Mouse (Mus musculus) testis, postnatal 14 days (tissue): ENCODE measurements at regions not wholly inside any gene's neighbourhood (a gene's known extent, or its start where the extent isn't known, plus 50 kb on each side); places are given as distances from the start of the nearest gene placed in this dataset.
"Not testable (repeated sequence)": the region's sequence is repeated elsewhere in the genome, so short reads cannot be mapped to it uniquely, and the experiment has no call there.

Source experiments
- DNase-seq: peaks from one replicate; pipeline ENCODE4 v3.0.0; 2021; ENCODE audit warnings: low spot score

DNA sequence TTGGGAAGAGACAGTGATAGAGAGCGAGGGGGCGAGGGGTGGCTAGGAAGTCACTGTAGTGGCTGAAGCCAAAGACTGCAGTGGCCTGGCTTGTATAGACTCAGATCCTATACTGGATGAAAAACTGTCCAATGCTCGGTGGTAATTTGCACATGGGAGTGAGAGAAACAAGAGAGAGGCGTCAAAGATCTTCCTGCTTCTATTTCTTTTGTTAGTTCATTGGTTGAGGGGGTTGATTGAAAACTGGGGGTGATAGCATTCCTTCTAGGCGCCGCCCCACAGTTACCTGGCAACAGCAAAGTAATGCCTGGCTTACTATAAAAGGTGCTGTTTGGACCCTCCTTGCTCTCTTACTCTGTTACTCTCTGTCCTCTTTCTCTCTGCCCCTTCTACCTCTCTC is 465.3 kb upstream of the Smim15 start:
- DNase-seq, result no peak

DNA sequence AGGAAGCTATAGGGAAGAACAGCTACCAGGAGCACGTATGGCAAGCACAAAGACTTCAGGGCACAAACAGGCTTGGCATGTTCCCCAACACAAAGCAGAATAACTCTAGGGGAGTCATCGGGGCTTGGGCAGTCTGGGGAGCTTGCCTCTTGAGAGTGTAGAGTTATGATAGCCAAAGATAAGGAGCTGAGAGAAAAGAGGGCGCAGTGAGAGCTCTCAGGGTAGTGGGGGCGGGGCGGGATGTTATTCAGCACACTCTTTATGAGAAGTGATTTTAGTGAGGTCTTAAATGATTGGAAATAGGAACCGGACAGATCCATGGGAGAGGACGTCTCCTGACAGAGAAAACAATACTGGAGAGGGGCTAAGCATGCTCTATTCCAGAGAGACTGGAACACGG is 466.4 kb upstream of the Smim15 start:
- no peak for DNase-seq

DNA sequence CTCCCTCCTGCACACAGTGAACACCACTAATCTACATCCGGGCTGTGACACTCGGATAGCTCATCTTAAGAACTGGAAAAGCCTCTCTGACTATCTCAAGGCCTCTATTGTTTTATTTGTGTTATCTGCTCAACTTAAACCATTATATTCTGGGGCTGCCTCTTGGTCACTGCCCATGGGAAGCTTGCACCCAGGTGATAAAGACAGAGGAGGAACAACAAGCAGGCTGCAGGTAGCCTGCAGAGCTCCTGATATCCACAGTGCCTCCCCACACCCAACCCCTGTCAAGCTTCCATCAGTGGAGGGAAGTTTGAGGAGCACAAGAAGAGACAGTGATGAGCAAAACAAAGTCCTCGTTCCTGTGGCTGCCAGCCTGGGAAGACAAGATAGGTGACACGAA is 467.0 kb upstream of the Smim15 start:
- no peak for DNase-seq

DNA sequence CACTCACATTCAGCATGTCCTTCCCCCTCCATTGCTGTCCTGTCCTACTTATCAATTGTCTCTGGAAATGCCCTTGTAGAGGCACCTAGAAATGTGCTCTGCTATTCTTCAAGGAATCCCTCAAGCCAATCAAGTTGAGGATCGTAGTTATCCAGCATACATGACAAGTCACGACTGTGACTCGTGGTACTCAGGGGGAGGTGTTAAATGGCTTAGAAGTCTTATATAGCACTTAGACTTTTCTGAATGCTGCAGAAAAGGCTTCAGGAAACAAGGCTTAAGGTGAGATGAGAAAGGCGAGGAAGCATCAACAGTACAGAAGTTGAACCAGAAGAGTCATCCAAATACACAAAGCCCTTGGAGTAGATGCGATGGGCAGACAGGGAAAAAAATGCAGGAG is 467.5 kb upstream of the Smim15 start:
- no peak for DNase-seq

DNA sequence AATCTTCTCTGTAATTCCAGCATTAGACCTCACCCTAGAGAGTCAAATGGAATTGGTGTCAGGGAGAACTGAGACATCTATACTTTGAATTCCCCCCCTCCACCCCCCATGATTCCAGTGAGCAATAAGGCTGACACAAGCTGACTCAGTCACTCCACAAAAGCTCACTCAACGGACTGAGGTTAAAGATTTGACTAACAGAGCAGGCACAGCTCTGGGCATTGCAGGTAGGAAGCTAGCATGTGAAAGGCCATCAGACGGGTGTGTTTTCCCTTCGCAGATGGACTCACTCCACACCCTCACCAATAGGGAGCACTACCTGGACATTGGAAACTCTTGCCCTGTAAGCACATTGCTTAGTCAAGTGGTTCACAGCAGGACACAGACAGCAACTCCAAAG is 469.2 kb upstream of the Smim15 start:
- no peak for DNase-seq

DNA sequence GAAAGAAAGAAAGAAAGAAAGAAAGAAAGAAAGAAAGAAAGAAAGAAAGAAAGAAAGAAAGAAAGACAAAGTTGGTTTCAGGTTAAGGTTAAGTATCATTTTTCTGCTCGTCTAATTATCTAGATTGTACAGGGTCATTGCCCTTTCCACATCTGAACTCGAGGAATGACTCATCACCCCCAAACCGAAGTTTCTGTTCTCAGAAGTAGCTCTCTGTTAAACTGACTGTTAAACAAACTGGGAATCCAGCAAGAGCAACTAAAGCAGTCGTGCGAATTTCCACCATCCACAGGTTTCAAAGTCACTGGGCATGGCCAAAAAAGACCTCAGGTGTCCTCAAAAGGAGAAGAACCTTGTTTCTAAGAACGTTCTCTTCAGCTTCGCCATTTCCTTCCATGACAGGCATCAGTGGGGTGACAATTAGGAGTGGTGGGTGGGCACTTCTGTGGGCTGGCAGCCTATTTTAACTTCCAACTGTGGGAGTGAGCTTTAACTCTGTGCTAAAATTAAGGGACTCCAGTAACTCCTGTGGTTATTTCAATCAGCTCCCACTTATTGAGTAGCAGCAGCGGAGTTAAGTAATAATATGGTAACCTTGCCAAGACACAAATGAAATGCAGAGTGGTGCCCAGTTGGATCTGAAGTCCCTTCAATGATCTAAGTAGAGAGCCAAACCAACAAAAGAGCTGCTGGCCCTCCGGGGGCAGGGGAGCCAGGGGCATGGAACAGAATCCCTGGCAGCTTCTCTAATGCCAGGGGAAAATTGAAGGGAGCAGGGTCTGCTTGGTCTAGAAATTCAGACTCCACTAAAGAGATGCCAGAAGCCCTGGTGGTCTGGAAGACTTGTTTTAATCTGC is 470.5 kb upstream of the Smim15 start:
- DNase-seq, result no peak

DNA sequence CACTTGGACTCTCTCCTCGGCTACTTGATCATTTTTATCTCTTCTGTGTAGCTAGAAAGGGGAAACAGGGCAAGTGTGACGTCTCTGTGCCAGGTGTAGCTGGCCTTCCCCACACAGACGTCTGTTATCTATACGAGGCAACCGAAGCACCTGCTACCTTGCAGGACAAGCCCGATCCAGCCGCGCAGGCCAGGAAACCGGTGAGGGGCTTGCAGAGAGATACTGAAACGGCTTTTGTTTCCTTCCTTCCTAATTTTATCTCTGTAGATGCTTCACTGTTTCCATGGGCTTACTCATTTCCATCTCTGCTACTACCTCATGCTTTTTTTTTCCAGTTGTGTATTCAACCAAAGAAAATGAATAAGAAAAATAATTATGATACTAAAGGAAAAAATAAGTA is 472.7 kb upstream of the Smim15 start:
- no peak for DNase-seq

DNA sequence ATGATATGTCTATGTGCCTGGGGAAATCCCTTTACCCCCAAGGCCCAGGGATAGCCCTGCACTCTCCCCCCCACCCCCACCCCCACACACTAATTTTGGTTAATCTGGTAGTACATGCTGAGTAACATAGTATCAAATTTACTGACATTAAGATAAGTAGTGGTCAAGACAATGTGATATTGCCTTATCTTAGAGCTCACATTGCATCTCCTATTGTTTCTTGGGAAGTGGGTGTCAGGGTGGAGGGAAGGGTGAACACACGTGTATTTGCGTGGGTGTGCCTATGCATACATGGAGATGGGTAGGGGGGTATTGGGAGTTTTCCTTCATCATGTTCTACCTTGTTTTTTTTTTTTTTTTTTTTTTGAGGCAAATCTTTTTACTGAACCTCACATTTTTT is 474.8 kb upstream of the Smim15 start:
- no peak for DNase-seq

DNA sequence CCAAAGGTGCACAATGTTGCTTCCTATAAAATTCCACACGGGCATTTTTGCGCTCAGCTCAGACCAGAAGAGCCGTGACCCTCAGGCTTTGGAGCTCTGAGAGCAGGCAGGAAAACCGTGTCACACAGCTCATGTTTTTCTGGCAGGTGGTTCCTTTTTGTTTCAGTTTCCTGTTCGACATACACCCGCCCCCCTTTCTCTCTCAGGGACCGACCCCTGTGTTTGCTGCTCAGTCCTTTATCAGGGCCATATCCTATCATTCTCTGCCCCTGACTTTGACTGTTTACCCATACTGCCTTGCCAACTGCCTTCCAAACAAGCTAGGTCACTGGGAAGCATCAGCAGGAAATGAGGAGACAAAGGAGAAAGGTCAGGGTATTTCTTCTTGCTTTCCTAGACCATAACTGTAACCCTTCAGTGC is 475.5 kb upstream of the Smim15 start:
- DNase-seq, result no peak

DNA sequence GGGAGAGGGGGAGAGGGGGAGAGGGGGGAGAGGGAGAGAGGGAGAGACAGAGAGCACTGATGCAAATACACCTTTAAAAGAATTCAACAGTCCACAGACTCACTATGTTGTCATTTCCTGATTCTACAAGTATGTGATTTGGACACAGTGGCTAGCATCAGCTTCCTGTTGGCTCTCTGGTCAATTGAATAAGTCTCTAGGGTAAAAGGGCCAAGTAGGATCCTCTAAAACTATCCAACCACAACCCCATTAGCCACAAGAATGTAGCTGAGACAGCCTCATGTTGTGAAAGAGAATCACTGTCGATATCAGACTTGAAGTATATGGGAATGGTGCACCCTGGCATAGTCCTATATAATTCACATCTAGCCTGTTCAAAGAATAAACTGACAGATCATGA is 481.8 kb upstream of the Smim15 start:
- DNase-seq, result no peak

DNA sequence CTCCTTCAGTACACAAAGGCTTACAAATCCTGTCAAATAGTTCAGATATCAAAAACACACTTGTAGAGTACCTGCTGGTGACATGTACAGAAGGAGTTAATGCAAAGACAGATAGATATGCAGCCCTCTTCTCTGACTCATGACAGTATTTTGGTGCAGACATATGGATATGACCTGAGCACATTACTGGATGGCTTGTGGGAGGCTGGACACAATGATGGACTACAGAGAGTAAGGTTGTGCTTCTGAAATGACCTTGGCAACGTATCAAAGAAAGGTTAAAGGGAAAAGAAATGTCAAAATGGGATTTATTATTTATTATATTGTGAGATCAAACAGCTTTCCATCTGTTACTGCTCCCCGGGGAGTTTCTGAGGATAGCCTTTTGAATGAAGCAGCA is 482.7 kb upstream of the Smim15 start:
- no peak for DNase-seq

DNA sequence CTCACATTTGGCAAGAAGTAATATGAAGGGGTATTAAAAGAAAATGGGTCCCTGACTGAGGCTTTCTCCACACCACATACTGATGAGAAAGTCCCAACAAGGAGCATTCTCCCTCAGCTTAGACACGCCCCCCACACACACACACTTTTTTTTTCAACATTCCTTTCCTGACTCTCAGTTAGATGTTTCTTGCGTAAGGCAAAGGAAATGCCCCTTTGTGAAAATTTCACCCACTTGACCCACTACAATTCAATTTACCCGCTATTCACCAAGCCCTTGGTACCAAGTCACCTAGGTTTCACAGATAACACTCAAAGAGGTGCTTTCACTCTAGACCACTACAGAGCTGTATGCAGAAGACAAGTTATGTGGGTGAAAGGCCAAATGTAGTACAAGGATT is 488.3 kb upstream of the Smim15 start:
- no peak for DNase-seq

DNA sequence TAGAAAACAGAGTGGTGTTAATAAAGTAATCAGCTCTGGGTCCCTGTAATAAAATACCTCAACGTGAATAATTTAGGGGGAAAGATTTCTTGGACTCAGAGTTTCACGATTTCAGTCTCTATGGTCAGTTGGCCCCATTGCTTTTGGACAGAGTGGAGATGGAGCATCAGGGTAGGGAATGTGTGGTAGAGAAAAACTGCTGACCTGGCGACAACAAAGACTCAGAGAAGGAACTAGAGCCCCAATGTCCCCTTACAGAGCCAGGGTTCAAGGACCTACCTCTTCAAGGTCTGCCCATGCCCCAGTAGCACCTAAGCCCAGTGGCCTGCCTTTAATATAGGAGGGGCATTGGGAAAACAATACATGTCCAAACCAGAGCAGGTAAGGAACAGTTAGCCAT is 490.2 kb upstream of the Smim15 start:
- DNase-seq, result no peak

DNA sequence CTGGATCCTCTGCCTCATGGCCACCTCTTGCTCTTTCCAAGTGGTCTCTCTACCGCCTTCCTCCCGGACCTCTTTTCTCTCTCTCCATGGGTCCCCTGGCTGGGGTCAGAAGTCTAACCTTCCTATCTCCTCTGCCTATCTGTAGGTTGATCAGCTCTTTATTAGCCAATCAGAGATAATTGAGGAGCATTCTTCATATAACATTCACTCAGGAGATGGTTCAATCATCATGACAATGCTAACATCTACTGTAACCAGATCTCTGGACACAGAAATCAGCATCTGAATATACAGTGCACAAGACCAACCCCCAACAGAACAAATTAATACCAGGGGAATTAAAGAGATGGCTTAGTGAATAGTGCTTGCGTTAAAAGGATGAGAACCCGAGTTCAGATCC is 492.1 kb upstream of the Smim15 start:
- DNase-seq, result no peak

DNA sequence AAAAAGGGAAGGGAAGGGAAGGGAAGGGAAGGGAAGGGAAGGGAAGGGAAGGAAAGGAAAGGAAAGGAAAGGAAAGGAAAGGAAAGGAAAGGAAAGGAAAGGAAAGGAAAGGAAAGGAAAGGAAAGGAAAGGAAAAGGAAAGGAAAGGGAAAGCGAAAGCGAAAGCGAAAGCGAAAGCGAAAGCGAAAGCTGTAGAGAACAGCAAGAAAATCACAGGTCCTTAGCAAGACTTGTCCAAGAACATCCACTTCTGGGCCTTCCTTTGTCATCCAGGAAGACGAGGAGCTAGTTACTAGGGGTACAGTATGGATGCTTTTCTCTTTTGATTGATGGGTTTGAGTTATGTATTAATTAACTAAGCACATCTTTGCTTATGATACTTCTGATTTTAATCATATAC is 494.3 kb upstream of the Smim15 start:
- DNase-seq, result not testable (repeated sequence)

DNA sequence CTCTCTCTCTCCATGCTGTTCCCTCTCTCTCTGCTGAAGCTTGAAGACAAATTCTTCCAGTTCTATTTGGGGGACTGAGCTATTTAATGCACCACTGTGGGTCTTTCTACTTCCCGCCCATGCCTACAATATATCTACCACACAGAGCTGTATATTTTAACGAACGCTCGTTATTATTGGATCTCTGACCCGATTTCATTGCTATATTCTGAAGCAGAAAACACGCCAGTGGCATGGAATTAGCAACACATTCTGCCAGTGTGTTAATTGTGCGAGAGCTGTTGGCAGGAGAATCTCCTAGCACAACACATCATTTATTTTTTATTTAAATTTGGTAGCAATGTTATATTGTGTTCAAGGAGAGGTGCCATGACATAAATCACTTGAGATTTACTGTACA is 497.2 kb upstream of the Smim15 start:
- no peak for DNase-seq

DNA sequence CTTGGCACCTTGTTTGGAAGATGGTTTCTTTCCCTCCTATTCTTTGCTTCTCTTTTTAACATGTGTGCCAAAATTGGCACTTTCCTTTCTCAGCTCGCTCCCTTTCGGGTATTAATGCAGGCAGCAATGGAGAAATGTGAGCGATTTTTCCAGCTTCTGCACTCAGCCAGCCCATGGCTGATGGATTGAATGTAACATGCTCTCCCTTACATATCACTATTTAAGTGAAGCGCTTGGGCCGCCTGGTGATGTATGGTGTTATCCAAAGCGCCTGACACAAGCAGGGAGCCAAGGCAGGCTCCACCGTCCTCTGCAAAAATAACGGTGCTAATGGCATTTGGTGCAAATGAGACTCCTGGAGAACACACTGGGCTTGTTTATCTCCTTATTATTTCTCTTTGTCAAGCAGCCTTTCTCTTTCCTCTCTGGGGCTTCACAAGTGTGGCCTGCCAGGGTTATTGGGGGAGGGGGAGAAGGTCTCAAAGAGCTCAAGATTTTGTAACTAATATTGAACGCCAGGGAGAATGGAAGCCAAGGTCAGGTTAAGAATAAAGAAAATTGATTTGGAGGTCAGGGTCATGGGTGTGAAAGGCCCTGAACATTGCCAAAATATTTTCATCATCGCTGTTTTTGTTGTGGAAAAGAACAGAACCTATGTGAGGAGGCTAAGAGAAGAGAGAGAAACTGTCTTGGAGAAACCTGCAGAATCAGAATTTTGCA is 497.9 kb upstream of the Smim15 start:
- DNase-seq, result no peak

DNA sequence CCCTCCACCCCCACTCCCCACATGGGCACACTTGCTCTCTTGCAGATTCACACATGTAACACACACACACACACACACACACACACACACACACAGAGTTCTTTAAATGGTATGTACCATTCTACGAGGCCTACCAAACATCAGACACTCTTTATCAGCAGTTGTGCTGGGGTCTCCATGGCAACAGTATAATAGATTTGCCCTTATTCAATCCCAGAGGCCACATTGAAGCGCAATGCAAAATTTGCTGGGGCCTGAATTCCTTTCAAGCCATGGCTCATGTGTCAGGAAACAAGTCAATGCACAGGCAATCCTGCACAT is 502.7 kb upstream of the Smim15 start:
- no peak for DNase-seq

DNA sequence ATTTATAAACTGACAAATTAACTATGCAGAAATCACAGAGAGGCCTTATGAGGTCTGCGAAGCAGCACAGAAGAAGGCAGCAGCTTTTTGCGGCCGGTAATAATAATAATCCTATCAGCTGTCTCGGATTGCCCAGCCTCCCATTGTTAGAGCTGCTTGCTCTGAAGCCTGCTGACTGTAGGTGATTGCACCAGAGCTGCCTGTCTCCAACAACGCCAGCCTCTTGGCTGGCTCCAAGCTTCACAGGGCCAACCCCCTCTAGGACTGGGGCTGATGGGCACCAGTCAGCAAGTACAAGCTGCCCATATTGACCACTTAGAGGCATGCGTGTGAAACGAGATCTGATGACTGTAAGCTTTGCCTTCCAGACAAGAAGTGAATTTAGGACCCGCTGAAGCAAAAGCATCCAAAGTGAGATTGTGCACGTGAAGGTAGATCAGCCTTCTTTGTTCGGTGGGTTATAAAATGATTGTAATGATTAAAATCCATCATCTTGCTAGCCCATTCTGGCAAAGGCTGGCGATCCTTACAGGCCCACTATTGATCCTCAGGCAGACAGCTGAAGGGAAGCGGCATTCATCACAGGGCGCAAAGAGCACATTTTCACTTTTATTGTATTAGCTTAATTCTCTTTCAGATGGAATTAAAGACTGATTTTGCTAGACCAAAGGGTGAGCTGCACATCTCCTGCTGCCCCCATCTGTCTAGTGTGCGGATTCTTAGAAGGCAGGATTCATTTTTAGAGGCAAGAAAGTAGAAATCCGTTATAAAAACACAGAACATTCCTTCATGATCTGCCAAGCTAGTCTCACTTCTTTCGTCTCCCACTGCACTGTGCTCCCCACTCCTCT is 503.2 kb upstream of the Smim15 start:
- no peak for DNase-seq

DNA sequence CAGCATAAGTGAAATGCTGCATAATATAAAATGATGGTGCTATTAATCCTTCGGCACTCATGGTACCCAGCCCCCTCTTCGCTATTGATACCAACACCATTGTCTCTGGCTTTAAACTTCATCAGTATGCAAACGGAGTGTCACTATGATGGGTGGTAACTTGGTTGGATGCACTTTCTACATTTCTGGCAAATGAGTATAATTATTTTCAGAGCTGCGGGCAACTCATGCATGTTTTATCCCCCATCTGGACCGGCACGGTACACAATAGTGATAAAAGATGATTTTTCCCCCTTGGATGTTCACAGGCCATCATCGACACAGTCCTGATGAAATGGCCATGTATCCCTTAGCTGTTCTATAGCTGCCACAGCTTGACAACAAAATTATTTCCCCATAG is 503.9 kb upstream of the Smim15 start:
- DNase-seq, result no peak

DNA sequence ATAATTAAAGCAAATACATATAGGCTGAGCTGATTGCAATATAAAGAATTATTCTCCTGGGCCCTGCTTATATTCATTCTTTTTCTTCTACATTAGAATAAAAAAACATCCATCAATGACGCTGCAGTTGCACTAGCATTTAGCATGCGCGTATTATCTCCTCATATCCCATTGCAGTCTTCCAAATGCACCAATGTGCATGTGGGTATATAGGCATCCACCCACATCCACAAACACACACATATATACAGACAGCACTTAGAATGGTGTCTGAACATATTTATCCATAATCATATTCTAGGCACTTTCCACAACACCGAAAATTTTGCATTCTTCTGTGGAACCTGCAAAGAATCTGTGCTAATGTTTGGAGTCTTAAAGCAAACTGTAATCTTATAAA is 504.4 kb upstream of the Smim15 start:
- DNase-seq, result no peak

DNA sequence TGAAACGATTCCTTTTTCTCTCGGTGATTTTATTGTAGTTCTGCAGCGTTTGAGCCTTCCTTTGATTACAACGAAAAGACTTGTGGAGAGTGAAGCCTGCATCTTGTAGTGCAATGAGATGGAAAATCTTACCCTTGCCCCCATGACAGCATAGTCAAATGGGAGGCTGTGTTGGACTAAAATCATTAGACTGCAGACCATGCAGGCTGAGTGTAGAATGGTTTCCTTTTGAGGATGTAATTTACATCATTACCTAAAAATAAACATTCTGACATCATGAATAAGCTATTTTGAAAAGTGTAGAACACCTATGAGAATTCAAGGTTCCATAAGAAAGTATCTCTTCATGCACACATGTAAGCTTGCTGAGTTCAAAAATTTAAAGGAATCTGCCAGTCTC is 504.9 kb upstream of the Smim15 start:
- no peak for DNase-seq

DNA sequence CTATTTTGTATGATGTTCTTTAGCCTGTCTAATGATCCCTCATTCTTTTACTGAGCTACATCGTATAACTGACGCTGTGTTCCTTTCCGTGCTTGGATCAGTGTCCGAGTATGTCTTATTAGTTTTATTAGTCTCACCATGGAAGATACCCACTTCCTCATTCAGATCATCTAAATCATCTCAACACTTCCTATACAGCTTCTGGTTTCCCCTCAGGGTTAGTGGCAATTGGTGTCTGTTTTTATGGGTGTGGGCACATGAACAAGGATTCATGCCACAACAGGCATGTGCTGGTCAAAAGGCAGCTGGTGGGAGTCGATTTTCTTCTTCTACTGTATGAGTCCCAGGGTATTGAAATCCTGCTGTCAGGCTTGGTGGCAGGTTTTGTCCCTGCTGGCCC is 509.0 kb upstream of the Smim15 start:
- no peak for DNase-seq
